Mouse (Mus musculus): Measurements from ENCODE around the gene Zfp354b. TPM values are rescaled to one million over a fixed set of nuclear protein-coding genes. Genes with fewer than 3 reads are reported as not detected.

Gene Zfp354b
- total RNA-seq (2022): 1 to 10 TPM; 5.9 to 7.8 (median 6.6) TPM

DNA sequence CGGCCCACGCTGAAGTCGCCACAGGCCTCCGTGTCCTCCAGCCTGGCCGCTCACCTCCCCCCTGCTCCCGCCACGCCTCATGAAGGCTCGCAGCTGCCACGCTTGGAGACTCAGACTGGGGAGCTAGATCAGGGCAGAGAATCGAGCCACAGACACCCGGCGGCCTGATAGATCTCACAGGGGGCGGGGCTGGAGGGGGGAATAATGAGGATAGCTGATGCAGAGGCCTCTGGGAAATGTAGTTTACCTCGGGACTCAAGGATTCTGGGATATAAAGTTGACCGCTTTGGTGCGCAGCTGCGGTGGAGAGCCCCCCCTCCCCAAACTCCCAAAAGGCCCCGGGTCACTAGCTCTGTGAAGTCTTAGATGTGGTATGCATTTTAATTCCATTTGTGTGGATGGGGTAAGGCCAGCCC, at the start of gene Zfp354b:
Gene Zfp354b, minus strand, starts transcription at position 183 of the 416 bp plus-strand sequence.
- DNase-seq (ENCODE audit: low spot score in 2 of 2): peak; percentile 84 to 90

DNA sequence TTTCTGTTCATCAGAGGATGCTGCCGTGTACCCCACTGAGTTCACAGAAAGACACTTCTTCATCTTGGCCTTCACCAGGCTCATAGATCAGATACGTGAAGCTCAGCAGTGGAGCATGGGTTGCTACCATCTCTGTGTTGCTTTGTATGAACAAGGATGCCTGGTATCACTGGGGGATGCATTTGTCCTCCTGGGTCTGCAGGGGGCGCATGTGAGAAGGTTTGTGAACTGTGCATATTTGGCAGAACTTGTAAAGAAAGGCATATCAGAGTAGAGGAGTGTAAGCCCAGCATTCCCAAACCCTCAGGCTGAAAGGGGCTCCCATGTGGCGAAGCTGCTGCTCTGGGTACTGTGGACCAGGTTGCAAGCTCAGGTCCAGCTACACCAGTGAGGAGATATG, 45.8 kb upstream of the Zfp354b start:
- no peak for DNase-seq (ENCODE audit: low spot score in 2 of 2)

DNA sequence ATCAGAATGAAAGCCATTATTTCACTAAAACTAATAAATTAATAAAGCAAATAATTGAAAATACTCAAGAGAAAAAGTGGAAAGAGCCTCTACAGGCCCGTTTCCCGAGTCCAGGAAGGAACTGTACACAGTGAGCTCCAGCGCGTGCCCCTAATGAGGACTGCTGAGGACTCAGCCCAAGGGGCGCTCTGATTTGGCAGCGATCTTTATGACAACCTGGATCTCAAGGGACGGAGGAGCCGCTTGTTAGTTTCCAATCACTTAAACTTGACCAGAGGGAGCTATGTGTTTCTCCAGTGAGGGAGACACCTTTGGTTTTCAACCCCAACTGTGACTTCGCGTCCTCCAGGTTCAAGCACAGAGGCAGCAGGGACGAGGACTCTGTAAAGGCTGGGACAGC, 34.8 kb upstream of the Zfp354b start, which contains the start of gene Olfr1378:
Gene Olfr1378, plus strand, starts transcription at position 301 of the 400 bp plus-strand sequence.
- no peak for DNase-seq (ENCODE audit: low spot score in 2 of 2)

- no peak for DNase-seq (ENCODE audit: low spot score in 2 of 2)
Observed at GRCm38 (mm10) chr11:50964886-50965285, 33.5 kb upstream of the Zfp354b start.

DNA sequence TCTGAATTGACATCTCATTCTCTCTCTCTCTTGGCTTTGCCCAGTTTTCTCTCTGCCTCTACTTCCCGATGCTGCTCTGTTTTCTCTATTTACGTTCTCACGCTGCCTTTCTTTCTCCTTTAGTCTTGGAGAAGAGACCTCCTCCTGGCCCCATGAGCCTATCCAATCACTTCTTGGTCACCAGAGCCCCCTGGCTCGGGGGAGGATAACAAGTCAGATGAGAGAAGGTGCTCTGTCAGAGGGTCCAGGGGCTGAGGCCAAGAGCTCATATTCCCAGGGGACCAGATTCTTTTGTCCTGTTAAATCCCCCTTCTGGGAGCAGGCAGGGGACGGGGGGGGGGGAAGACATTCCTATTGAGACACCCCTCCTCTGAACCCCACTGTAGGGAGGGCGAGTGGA, 22.2 kb upstream of the Zfp354b start, which contains the start of gene Prop1:
Gene Prop1, minus strand, starts transcription at position 101 of the 400 bp plus-strand sequence.
- DNase-seq (ENCODE audit: low spot score in 2 of 2): no peak

DNA sequence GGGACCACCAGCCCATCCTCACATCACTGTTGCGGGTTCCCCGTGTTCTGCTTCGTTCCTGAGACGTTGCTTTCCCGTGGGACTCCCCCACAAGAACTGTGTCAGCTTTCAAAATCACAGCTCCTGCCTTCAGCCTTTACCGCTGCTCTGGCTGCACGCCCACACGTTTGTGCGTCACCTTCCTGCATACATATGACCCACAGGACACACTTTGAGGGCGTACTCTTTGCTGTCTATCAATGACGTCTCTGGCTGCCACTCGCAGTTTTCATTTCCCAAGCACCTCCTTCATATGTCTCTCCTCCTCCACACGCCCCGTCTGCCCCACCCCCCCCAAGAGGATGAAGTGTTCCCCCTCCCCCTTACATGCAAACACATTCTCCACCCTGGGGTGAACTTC, 20.9 kb upstream of the Zfp354b start:
- no peak for DNase-seq (ENCODE audit: low spot score in 2 of 2)

DNA sequence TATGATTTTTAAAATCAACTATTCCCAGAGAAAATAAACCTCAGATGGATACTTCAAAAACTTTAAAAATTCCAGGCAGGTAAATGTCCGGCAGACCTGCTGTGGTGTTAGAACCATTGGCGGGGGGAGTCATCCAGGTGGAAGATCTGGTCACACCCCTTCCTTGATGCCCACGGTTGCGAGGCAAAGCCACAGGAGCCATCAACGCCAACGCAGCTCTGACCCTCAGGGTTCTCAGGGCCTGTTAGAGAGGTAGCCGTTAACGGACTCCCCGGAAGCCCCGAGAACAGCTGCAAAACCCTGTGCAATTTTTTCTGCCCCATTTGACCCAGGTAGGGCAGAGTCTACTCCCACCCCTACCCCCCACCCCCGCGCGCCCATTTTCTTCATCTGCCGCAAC, 12.1 kb upstream of the Zfp354b start, which contains the start of gene 4933414I15Rik:
Gene 4933414I15Rik, minus strand, starts transcription at position 260 of the 400 bp plus-strand sequence.
- DNase-seq (ENCODE audit: low spot score in 2 of 2): no peak

GRCm38 (mm10) chr11:50942386-50942785, 11.0 kb upstream of the Zfp354b start:
- no peak for DNase-seq (ENCODE audit: low spot score in 2 of 2)

DNA sequence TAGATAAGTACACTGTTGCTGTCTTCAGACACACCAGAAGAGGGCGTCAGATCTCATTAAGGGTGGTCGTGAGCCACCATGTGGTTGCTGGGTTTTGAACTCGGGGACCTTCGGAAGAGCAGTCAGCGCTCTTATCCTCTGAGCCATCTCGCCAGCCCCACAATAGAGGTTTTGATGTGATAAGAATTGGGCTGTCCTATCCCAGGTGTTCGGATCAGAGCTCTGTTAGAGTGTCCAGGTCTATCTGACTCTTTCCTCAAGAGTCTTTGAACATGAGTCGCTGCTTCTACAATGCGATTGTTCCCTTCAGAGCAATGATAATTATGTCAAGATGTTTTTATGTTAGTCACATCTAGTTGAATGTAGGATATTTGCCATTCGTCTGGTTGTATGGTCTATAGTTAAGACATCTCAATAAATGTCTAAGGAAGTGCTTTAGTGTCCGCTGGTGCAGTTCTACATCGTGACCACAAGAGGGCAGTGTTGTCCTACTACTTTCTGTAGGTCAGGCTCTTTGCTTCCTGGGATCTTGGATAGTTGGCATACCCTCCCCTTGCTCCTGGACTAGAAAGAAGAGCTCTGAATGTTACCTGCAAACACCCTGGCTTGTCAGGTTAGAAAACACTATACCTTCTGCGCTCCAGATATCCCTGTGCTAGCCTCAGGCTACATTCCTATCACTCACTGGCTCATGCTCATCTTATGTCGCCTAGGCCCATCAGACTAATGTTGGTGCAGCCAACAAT, 8.4 kb upstream of the Zfp354b start:
- DNase-seq (ENCODE audit: low spot score in 2 of 2): peak in 1 of 2 experiments; percentile 24

GRCm38 (mm10) chr11:50938435-50938834, 7.0 kb upstream of the Zfp354b start:
- no peak for DNase-seq (ENCODE audit: low spot score in 2 of 2)

DNA sequence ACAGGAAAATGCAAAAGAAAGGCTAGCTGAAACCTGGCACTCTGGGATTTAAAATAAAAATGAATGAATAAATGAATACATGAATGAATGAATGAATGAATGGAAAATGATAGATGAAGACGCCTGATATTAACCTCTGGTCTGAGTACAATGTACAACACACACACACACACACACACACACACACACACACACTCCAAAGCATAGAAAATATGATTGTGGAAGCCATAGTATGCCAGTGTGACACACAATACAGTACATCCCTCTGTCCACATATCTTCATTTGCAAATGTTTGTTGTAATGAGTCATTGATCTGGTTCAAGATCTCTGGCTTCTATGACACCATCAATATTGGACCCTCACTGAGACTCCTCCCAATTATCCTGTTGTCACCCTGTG, 607 bp upstream of the Zfp354b start:
- no peak for DNase-seq (ENCODE audit: low spot score in 2 of 2)

DNA sequence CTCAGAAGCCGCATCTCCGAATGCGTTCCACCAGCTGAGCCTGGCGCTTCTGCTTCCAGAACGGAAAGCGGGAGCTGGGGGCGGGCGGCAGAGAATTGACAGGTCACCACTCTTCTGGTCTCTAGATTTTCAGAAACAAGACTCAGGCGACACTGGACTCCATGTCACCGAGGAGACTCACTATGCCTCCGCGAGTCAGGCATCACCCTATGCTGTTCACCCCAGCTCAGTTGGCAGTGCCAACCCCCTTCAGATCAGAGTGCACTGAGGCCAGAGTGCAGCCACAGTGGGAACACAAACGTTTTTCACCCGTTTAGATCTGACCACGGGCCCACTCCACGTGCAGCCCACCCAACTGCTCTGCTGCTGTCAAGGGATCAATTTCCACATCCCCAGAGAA, 412 bp downstream of the Zfp354b start:
- DNase-seq (ENCODE audit: low spot score in 2 of 2): no peak

- no peak for DNase-seq (ENCODE audit: low spot score in 2 of 2)
Observed at GRCm38 (mm10) chr11:50930469-50931014, 891 bp downstream of the Zfp354b start.

- peak; percentile 91 to 94 for DNase-seq (ENCODE audit: low spot score in 2 of 2)
Observed at GRCm38 (mm10) chr11:50915671-50916320, 15.6 kb downstream of the Zfp354b start, which contains the start of gene Zfp2. TSS of gene Zfp2 (minus strand) at chr11:50916165.

- DNase-seq (ENCODE audit: low spot score in 2 of 2): no peak
Observed at GRCm38 (mm10) chr11:50914461-50914860, 17.0 kb downstream of the Zfp354b start.

DNA sequence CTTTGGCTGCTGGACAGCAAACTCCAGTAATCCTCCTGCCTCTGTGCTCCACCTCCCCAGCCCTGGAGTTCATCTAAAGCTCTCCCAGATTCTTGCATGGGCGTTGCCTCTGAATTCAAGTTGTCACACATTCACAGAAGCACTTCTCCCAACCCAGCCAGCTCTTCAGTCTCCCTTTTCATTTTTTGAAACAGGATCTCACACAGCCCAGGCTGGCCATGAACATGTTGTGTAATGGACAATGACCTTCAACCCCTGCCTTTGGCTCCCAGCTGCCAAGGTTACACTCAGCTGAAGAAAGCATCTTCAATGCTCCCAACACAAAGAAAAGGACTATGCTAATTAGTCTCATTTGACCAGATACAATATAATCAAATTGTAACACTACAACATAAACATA, 18.1 kb downstream of the Zfp354b start:
- no peak for DNase-seq (ENCODE audit: low spot score in 2 of 2)

GRCm38 (mm10) chr11:50908136-50908535, 23.3 kb downstream of the Zfp354b start:
- no peak for DNase-seq (ENCODE audit: low spot score in 2 of 2)

DNA sequence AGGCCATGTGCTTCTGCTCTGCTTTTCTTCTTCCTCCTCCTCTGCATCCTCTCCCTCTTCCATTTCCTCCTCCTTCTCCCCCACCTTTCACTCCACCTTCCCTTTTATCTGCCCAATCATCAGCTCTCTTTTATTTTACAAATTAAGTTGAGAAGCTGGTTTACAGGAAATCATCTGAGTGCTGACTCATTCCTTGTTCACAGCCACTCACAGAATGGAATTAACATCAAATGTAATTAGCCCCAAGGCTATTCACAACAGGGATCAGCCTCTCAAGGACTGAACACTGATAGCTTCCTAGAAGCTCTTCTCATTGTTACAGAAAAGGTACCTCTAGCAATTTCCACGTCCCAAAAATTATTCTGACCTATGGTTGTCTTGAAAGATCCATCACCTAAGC, 34.1 kb downstream of the Zfp354b start:
- DNase-seq (ENCODE audit: low spot score in 2 of 2): no peak

GRCm38 (mm10) chr11:50892441-50892840, 39.0 kb downstream of the Zfp354b start:
- DNase-seq (ENCODE audit: low spot score in 2 of 2): no peak

DNA sequence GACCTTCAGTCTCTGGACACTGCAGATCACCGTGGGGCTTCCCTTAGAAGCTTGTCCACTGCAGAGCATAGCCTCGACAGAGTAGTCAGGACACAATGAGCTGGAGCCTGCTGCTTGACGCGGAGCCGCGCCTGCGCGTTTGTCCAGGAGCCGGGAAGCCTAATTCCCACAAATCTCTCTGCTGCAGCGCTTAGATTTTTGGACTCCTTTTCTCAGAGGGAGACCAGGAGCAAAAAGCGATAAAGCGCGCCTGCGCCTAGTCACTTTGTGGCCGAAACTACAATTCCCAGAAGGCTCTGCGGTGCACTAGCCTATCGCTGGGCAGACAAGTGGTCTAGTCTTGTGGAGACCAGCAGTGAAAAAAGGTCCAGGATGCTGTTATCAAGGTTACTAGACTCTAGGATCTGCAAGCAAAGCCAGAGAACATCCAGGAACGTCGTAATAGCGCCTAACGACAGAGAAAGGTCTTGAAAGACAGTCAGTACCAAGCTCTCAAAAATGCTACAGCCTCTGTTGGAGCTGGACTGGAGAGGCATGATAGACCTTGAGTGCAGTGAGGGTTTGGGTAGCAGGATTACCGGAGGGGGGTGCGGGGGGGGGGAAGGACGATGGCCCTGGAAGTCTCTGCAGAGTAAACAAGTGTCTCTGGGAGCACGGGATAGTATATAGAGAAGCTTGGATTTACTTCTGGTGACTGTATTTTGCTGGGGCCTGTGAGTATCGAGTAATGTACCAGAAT, 43.9 kb downstream of the Zfp354b start, which contains the start of gene Zfp454:
Gene Zfp454, minus strand, starts transcription at position 262 of the 739 bp plus-strand sequence.
- peak; percentile 96 for DNase-seq (ENCODE audit: low spot score in 2 of 2)

- no peak for DNase-seq (ENCODE audit: low spot score in 2 of 2)
Observed at GRCm38 (mm10) chr11:50886933-50887293, 44.5 kb downstream of the Zfp354b start.

All from layer of hippocampus, adult 8-10 months (tissue).